Mouse (Mus musculus) olfactory bulb, adult 2 months (tissue): Measurements from ENCODE around the gene Men1. TPM values are rescaled to one million over a fixed set of nuclear protein-coding genes. Genes with fewer than 3 reads are reported as not detected.
"Not testable (repeated sequence)": the region's sequence is repeated elsewhere in the genome, so short reads cannot be mapped to it uniquely, and the experiment has no call there.

ENCODE experiments used
- H3K27ac ChIP-seq: fragments of 200-500 bp; 2 replicates; pipeline ENCODE4 v1.5.1; 2012; ENCODE audit warnings: low read depth, low read length; ENCODE audit not compliant: insufficient read depth
- H3K4me1 ChIP-seq: fragments of 200-500 bp; 2 replicates; pipeline ENCODE4 v1.6.1; 2012; ENCODE audit warnings: low read length; ENCODE audit not compliant: control insufficient read depth, insufficient read depth
- H3K4me3 ChIP-seq: fragments of 200-500 bp; 2 replicates; pipeline ENCODE4 v1.5.1; 2012; ENCODE audit warnings: mild to moderate bottlenecking, low read depth, low read length, moderate library complexity; ENCODE audit not compliant: insufficient read depth
- CTCF ChIP-seq: fragments of 200-500 bp; IDR thresholded peaks from 2 replicates; pipeline ENCODE4 v1.5.1; 2012; ENCODE audit warnings: low read depth, mild to moderate bottlenecking, low read length, moderate library complexity; ENCODE audit not compliant: insufficient read depth
- POLR2A ChIP-seq: fragments of 200-500 bp; IDR thresholded peaks from 2 replicates; pipeline ENCODE4 v1.6.1; 2012; ENCODE audit warnings: mild to moderate bottlenecking, low read depth, low read length, moderate library complexity; ENCODE audit not compliant: insufficient read depth
- WGBS: fragments of 180-500 bp; shearing (Covaris S2); methylation state at CpG from one replicate; pipeline ENCODE4 v1.1.7; 2018; 5-methylcytosine and 5-hydroxymethylcytosine counted together
- polyA plus RNA-seq: library from polyadenylated mRNA; stranded (reverse); fragments of >200 nt; gene quantifications from 2 replicates; pipeline ENCODE4 v1.2.4, GENCODE M21; 2012; ENCODE audit warnings: low replicate concordance; ENCODE audit not compliant: missing spikeins, insufficient read depth, insufficient read length

Gene Men1
- polyA plus RNA-seq, 1 experiment, result not detected

DNA sequence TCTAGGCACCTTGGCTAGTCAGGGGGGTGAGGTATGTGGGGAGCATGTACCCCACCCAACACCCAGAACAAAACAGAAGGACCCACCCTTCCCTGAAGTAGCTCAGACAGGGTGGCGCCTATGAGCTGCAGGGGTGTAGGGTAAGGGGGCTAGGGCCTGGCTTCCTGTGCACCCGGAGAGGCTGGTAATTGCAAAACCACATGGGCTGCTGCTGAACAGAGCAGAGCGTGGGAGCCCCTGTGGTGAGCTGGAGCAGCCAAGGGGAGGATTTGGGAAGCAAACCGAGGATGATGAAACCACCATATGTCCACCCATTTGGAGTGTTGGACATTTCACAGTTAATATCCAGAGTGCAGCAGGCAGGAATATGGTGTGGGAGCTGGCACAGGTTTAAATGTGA is 32.3 kb upstream of the Men1 start:
- TF ChIP-seq POLR2A (no peak), CTCF (no peak)
- Histone ChIP-seq H3K4me1 (peaks cover 23% of the 10 kb centered on the region), H3K27ac (no peak overlapping the region), H3K4me3 (no peak overlapping the region)
- WGBS, result 19% methylated on average over 4 of the region's 4 CpGs

DNA sequence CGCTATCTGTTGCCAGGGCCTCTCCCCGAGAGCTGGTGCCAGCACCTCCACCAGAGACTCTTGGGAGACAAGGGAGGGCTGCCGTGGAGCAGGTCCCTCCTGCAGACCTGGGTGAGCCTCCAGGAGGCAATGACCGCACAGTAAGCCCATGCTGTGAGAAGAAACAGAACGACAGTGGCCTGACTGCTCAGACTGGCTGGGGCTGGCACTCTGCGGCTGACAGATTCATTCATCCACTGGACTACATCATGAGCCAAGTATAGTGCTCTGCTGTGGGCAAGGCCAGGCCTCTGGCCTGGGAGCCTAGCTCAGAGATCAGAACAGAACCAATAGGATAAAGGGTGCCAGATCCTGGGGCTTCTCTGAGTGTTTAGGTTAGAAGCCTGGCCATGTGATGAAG is 30.9 kb upstream of the Men1 start:
- peaks cover 14% of the 10 kb centered on the region for H3K4me1 ChIP-seq
- WGBS, result 72% methylated on average over 6 of the region's 6 CpGs
- no peak overlapping the region for H3K27ac ChIP-seq

DNA sequence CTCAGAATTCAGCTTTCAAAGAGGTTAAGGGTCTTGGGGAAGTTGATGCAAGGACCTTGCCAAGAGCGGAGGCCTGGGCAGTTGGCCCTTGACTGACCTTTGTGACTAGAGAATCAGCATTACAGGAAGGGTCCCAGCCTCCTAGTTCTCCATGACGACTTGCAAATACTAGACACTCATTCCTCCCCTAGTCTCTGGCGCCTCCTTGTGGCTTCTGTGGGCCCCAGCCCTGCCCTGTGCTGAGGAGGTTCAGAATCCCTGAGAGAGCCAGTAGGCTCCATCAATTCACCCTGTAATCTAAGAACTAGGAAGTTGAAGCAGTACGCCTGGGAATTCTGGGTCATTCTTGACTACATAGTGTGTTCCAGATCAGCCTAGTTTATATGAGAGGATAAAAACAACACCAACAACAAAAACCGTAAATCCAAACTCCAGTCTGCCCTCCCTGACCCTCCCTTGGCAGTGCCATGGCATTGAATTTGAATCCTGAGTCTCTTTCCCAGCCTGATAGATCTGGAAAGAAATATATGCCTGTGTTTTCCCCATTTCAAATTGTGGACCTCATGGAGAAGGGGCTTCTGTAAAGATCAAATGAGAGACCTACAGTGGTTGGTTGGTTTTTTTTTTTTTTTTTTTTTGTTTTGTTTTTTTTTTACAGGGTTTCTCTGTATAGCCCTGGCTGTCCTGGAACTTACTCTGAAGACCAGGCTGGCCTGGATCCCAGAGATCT is 29.8 kb upstream of the Men1 start:
- TF ChIP-seq POLR2A, result no peak
- TF ChIP-seq CTCF, result peak; percentile 90
- H3K4me1 ChIP-seq, result peaks cover 11% of the 10 kb centered on the region
- no peak overlapping the region for H3K27ac ChIP-seq
- WGBS, result 19% methylated on average over 5 of the region's 5 CpGs
- no peak overlapping the region for H3K4me3 ChIP-seq

More for the DNA sequence above, 30.9 kb upstream of the Men1 start:
- no peak for TF ChIP-seq CTCF
- no peak for TF ChIP-seq POLR2A
- no peak overlapping the region for H3K4me3 ChIP-seq

DNA sequence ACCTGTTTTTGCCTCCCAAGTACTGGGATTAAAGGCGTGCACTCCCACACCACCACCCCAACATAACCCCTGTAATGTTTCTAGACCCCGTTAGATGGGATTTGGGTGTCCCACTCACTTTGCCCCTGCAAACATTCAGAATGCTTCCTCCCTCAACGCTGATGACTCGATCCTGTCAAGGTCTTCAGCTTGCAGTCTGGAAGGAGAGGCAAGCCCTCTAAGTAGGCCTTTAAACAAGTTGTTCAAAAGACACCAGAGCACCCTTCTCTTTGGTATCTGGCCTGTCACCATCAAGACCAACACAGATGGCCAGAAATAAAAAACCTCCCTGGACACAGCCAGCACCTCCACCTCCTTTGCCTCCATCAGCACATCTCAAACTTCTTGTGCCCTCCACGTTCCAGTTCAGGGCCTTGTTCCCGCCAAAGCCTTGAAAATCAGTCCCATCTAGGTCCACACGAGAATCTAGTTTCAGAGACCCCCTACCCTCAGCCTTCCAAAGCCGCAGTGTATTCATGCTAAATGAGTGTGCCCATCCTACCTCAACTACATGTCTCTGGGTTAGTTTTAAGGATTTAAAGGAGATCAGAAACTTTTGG is 29.2 kb upstream of the Men1 start:
- Histone ChIP-seq H3K27ac (no peak overlapping the region), H3K4me1 (peaks cover 11% of the 10 kb centered on the region), H3K4me3 (no peak overlapping the region)
- TF ChIP-seq CTCF, result no peak
- no peak for TF ChIP-seq POLR2A
- WGBS, result 71% methylated on average over 8 of the region's 8 CpGs

DNA sequence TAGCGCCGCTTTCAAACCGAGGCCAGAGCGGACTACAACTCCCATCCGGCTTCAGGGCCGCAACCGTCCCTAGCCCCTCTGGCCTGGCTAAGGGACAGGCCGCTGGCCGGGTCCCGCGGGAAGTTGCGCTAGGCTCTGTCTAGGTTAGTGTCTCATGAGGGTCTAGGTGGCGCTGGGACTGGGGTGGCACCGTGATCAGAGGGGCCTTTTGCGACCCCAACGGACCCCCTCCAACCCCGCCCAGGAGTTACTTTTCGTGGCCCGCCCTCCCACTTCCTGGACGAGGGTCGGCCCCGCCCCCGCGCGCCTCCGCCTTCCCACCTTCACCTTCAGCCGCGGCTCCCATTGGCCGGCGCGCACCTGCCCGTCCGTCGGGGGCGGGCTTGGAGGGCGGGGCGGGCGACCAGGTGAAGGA is 28.6 kb upstream of the Men1 start, which contains the start of gene Cdc42bpg:
Cdc42bpg (plus strand) TSS at position 320 of the 415 bp plus-strand sequence.
- WGBS, result 8% methylated on average over 38 of the region's 38 CpGs
- Histone ChIP-seq H3K4me3 (peak within 1 kb of the TSS; percentile 49), H3K27ac (no peak within 1 kb of the TSS), H3K4me1 (peaks cover 11% of the 10 kb centered on the region)
- TF ChIP-seq POLR2A (no peak), CTCF (no peak)

DNA sequence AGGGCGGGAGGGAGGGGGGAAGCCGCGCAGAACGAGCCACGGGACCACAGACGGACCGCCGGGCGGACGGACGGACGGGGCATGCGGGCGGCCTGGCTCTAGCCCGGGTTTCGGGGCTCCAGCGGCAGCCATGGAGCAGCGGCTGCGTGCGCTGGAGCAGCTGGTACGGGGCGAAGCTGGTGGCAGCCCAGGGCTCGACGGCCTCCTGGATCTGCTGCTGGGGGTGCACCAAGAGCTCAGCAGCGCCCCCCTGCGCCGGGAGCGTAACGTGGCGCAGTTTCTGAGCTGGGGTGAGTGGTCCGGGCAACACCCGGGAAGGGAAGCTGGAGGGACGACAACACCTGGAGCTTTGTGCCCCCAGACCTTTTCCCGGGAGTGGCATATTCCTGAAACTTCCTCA is 28.2 kb upstream of the Men1 start:
- Histone ChIP-seq H3K27ac (no peak overlapping the region), H3K4me1 (peaks cover 11% of the 10 kb centered on the region), H3K4me3 (peak overlapping the region; percentile 49)
- TF ChIP-seq CTCF (peak; percentile 71; the same call in 1 of the 2 replicates), POLR2A (no peak)
- 1% methylated on average over 33 of the region's 34 CpGs for WGBS

DNA sequence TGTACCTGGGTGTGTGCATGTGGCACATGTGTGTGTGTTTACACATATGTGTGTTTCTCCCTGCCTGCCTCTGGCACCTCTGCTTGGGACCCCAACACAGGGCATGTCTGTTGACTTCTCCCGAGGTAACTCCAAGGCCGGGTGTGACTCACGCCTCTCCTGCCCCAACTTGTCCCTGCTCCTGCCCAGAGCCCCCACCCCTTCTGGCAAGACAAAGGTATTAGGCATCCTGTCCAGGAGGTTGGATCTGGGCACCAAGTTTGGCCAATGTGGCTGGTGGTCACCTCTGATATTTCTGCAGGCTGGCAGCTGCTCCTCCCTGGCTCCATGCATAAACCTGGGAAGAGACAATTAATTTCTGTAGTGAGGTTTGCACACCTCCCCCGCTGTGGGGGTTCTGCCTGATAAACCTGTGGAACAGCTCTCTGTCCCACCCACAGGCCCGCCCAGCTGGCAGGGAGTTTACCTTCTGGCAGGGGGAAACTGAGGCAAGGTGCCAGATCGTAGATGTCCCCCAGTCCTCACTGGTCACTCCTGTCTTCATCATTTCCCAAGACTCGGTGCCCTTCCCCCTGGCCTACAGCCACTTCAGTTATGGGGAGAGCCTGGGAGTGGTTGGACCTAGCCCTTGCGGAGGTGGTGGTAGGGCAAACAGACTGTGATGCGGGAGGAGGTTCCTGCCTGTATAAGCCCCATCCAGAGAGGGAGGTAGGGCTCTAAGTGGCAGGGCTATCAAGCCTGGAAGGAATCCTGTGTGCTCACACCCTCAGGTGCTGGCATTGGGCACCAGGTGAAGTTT is 26.8 kb upstream of the Men1 start:
- WGBS, result 88% methylated on average over 9 of the region's 9 CpGs
- Histone ChIP-seq H3K4me1 (peaks cover 4% of the 10 kb centered on the region), H3K4me3 (no peak overlapping the region), H3K27ac (no peak overlapping the region)
- TF ChIP-seq POLR2A (no peak), CTCF (no peak)

DNA sequence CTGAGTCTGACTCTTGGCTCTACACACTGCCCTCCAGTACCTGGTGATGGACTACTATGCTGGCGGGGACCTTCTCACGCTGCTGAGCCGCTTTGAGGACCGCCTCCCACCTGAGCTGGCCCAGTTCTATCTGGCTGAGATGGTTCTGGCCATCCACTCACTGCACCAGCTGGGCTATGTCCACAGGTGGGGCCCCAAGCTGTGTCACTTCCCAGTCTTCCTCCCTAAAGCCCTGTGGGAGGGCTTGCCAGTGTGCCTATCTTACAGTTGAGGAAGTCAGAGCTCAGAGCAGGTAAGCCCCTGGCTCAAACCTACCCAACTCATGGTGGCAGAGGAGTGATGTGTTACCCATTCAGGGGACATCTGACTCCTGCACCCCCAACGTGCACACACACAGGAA is 24.6 kb upstream of the Men1 start:
- Histone ChIP-seq H3K4me1 (no peaks in the 10 kb centered on the region; the same call in 1 of the 2 replicates), H3K27ac (no peak overlapping the region), H3K4me3 (no peak overlapping the region)
- TF ChIP-seq CTCF, result no peak
- TF ChIP-seq POLR2A, result no peak
- 94% methylated on average over 5 of the region's 5 CpGs for WGBS

DNA sequence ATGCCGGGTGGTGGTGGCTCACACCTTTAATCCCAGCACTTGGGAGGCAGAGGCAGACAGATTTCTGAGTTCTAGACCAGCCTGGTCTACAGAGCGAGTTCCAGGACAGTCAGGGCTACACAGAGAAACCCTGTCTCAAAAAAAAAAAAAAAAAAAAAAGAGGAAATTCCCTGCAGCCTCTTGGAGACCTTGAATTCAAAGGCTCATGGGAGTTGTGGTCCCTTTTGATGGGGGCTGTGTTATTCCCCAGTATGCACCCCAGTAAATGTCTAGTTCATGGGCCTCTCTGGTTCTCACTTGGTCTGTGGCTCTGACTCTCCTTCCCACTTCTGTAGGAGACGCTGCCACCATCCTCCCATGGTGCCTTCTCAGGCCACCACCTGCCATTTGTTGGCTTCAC is 23.0 kb upstream of the Men1 start:
- H3K27ac ChIP-seq, H3K4me1 ChIP-seq, H3K4me3 ChIP-seq: not testable (repeated sequence)
- WGBS, result 91% methylated on average over 3 of the region's 3 CpGs
